Mouse (Mus musculus) monocyte, adult 5-6 weeks (primary cell): ENCODE results near the gene Kalrn. TPM values are rescaled to one million over a fixed set of nuclear protein-coding genes. Genes with fewer than 3 reads are reported as not detected.

Experiments used
- ATAC-seq: fragments of 153-309, 156-312 bp; replicated peaks from 2 replicates; pipeline ENCODE4 v1.8.0; 2017; ENCODE audit warnings: mild to moderate bottlenecking; ENCODE audit not compliant: low TSS enrichment, insufficient number of reproducible peaks, severe bottlenecking, poor library complexity, low FRiP score
- total RNA-seq: library from RNA; stranded (forward); fragments of 200-1000, 200-491, 200-594 nt; gene quantifications from 3 replicates; pipeline ENCODE4 v1.2.3, GENCODE M21; 2017

Kalrn gene
- total RNA-seq, 1 experiment from 2014 or later: 1.7 TPM

DNA sequence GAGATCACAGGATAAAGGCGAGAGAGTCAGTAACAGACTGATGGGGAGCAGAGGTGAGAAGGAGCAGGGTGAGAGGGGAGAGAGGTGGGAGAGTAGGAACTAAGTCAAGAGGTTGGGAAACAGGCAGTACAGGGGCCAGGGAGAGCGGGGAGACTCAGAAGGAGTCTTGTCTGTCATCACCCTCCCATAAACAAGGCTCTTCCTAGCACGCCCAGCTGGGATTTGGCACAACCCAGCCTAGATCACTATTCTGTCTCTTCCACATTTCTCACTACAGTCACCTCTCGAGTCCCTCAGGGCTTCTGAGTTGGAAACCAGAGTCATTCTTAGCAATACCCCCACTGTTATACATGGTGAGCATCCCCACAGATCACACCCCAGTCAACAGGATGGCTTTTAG lies 390.1 kb downstream of the Kalrn start:
- ATAC-seq: no peak

DNA sequence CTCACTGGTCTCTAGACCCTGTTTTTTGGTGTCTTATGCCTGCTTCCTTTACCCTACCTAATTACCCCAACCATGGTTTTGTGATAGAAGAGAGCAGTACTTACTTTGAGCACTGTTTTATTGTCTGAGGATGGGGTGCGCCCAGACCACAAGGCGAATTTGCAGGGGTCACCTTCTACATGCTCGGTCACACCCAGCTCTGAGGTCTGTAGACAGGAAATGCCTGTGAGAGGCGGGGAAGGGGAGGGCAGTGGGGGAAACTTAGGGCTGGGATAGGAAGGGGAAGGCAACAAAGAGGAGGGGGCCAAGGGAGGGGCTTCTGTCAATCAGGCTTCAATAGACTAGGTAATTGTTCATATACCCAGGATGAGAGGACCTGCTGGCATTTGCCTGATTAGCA lies 397.7 kb downstream of the Kalrn start:
- ATAC-seq: no peak

DNA sequence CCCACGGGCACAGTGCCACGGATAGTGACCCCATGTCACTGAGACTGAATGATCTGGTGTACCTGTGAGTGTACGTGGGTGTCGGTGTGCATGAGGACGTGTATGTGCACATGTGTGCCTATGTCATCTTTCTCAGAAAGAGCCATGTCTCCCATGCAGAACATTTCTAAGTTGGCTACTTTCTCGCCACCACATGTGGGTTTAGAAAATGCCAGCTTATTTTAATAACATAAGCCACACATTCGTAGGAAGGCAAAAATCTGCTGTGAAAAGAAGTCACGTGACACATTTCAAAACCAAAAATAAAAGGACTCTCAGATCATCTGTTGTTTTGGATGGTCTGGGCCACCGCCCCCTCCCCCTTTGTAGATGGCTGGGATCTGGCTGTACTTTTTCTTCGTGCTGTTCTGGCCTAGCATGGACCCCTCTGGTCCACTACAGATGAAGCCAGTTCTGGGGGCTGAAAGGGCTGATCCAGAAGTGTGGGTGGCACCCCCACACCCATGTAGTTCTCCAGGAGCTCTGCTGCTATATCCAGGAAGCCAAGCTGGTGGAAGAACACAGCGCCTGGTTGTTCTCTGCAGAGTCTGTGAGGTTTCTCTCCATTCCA lies 400.7 kb downstream of the Kalrn start:
- no peak for ATAC-seq

DNA sequence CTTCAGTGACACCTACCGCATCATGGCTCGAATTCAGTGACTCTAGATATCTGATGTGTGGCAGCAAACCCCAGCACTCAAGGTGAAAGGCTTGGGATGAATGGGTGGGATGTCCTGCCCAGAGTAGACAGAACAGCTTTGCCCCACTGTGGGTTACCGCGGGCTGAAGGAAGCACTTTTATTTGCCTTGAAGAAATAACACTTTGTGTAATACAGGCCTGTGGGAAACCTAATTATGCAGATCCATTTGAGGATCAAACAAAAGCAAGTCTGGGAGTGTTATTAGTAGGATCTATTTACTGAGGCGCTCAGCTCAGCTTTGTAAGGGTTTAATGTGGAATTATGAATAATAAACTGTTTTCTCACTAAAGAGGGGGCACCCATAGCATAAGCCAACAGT lies 406.3 kb downstream of the Kalrn start:
- ATAC-seq: no peak

DNA sequence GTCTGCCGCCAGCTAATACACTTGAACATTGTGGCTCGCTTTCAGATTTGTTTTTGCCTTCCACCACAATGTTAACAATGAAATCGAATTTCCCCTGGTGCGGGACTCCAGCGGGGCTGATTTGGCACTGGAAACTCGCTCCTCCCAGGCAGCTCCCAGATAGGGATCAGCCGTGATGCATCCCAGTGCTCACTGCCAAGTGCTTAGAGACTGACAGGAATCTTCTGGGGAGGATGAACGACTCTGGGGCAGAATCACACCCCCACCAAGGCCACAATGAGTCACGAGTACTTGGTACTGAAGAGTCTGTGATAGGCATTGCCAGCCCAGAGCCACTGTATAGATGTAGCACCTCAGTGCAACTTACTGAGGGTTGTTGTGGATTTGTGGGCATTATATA lies 410.2 kb downstream of the Kalrn start:
- ATAC-seq: no peak

DNA sequence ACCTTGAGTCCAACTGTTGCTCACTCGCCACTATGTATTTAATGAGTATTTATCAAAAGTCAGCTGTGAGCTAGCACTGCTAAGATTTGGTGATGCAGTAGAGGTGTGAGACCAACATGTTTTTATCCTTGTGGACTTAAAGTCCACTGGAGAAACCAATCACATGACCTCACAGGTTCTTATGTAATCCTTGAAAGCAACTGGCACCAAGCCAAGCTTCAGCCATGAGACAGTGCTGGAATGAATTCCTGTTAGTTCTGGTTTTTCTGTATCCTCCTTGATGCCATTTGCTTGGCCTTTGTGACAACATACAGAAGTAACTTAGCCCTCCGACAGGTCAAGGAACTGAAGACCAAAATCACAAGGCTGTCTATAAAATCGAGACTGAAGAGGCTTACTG lies 413.8 kb downstream of the Kalrn start:
- no peak for ATAC-seq

DNA sequence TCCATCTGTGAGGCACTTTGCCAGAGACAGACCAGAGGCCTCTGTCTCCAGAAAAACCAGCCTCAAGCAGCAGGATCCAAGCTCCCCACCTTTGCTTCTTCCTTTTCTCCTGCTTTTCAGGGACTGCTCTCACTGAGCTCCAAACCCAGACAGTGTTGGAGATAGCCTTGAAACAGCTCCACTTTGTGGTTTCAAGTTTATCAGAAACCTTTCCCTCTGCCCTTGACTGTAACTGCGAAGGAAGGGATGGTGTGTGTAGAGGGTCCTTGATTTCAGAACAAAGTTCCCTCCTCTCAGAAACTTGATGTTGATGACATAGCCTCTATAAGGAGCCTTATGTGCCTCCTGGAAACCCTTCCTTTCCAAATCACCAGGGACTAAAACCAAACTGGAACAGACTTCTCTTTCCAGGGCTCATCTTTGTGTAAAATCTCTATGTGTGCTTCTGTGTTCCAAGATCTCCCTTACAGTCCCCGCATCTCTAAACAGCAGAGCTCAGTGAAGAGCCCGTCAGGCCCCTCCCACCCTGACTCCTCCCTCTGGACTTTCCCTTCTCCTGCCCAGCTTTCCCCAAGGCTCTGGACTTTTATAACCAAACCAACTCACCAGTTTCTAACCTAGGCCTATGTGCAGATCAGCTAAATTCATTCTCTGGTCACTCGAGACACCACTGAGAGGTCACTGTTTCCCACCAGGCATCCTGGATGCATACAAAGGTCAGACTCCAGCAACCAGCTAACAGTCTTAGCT lies 415.8 kb downstream of the Kalrn start:
- ATAC-seq: no peak

DNA sequence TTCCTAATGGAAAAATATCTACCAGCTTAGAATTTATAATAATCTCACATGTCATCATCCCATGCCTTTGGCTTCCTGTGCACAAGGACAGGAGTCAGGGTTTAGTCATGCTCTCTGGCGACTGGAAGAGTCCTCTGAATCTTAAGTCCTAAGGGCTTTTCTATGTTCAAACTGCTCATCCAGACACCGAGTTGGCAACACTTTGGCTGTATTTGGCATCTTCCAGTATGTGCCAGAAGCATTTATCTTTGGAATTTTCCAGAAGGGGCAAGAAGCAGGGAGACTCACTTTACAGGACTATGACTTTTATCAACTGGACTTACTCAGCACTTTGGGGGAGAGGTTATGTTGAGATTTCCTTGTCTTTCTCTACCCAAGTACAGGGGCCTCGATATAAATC lies 417.6 kb downstream of the Kalrn start:
- no peak for ATAC-seq

DNA sequence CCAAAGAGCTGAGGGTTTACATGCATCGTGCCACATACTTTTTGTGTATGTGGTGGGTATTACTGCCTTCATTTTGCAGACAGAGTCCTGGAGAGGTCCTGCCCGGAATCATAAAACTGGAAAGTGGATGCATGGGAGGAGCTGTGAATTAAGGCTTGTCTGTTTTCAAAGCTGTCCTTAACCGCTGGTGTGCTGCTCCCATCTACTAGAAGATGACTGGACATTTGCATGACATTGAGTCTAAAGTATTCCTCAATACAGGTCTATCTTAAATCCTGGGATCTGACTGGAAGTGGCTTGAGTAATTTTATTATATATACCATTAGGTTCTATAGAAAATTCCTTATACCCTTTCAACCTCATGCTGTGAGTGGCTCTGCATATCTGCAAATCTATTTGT lies 418.4 kb downstream of the Kalrn start:
- ATAC-seq: no peak

DNA sequence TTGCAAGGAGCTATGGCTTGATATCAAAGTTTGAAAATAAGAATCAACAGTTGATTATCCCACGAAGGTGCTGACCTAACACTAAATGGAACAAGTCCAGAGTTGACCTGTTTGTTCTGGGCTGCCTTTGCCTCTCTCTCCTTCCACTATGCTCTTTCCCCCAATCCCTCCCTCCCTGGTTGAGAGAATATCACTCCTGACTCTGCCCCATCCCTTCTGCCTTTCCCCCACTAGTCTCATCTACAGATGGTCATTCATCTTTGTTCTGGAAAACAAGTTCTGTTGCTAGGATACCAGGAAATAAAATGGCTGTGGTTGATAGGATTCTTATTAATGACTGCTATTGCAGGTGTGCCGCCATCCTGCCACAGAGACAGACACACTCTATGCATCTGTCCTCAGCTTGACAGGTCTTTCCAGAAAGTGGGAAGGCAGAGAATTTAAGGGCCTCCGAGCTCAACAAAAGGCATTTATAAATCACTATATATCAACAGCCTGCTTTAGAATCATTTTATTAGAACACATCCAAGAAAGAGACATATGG lies 421.7 kb downstream of the Kalrn start:
- no peak for ATAC-seq

DNA sequence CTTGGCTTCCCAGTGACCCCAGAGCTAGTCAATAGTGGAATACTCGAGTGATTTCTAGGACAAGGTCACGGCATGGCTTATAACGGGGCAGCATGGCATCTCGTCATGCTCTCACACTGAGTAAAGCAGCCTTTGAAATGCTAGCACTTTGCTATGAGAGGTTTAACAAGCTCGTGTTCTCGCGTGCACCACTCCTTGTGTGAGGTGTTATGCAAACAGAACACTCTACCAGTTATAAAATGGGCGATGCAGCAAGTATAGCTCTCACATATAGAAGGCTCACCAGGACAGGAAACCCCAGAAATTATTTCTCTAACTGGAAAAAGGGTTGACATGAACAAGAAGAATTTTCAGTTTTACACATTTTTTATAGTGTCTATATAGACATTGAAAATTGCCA lies 431.7 kb downstream of the Kalrn start:
- no peak for ATAC-seq

DNA sequence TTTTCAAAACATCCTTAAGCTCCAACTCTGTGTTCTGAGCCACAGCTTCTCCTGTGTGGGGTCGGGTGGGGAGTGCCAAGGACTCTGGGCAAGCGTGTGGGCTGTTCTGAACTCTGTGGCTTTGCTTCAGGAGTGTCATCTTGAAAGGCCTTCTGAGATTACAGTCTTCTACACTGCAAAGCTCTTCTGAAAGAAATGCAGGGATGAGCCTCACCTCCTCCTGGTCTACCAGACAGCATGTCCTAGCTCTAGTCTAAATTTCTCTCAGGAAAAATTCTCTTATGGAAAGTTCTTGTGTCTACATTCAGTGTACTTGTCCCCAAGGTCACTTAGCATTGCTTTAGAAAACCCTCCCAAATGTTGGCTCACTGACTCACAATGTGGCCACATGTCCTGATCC lies 438.3 kb downstream of the Kalrn start:
- ATAC-seq: no peak

DNA sequence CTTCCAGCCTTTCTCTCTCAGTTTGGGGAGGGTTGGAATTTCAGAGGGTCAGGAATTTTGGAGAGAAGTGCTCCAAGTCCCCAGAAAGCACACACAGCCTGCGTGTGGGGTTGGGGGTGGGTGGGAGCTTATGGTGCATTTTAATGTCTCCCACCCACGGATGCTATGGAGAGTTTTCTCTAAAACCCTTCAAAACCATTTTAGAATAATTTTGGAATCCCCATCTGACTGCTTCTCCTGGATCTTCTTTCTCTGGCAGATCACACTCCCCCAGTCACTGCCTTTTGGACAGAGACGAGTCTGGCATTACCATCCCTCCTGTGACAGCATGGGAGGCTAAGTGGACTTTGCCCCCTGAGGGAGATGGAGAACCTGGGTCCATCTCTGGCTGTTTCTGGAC lies 438.7 kb downstream of the Kalrn start:
- no peak for ATAC-seq

DNA sequence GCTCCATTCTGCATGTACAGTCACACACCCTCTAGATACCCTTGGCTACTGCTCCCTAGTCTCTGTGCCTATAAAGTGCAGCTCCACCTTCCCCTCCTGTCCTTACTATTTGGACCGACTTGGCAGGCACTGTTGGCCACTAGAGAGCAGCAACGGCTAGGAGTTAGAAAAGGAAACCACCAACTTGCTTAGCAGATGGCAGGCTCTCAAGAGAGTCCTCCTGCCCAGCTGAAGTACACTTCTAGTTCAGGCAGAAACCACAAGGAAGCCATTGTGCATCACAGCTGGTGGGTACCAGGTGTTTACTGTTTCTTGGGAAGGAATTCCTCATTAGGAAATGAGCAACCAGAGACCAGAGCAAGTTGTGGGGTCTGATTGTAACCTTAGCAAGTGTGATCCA lies 447.7 kb downstream of the Kalrn start:
- no peak for ATAC-seq

DNA sequence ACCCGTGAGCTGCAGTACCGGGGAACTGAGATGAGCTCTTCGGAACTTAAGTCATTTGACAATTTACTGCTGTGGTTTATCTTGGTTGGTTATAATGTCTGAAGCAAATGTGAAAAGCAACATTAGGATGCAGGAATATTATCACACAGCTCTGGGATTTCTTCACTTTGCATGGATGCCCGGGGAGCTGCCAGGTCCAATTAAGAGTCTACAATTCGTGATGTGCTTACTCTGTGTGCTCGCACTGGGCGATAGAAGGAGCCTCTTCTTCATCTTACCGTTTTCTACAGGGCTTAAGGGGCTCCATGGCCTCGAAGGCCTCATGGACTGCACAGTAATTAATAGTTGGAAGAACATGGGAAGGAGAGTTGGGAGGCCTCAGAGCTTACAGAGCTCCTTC lies 450.8 kb downstream of the Kalrn start:
- ATAC-seq: no peak

DNA sequence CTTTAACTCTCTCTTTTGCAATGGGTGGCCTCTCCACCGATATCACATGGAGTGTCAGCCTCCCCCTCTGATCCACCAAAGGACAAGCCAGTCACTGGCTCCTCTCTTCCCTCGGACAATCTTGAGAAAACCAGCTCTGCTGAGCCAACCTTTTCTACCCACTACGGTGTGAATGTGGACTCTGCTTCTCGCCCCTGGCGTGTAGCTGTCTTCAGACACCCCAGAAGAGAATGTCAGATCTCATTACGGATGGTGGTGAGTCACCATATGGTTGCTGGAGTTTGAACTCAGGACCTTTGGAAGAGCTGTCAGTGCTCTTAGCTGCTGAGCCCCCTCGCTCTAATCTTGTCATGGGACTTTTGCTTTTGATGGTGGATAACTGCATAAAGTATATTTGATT lies 452.0 kb downstream of the Kalrn start:
- ATAC-seq: no peak

DNA sequence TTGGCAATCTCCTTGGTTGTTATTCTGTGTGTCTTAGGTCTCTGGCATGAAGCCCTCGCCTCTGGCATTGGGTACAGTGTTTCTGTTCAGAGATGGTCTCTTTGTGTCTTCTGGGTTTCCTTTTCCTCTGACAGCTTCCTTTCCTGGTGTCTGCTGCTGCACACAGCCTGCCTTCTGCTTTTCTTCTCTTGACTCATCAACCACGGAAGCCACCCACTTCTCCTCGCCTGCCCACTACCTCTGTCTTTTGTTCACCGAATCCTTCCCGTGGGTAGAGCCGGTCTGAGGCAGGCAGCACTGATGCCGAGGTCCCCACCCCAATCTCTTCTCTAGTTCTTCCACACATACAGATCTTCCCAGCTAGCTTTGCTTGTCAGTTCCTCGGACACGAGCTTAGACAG lies 452.5 kb downstream of the Kalrn start:
- ATAC-seq: no peak; the same call in 1 of the 2 replicates

DNA sequence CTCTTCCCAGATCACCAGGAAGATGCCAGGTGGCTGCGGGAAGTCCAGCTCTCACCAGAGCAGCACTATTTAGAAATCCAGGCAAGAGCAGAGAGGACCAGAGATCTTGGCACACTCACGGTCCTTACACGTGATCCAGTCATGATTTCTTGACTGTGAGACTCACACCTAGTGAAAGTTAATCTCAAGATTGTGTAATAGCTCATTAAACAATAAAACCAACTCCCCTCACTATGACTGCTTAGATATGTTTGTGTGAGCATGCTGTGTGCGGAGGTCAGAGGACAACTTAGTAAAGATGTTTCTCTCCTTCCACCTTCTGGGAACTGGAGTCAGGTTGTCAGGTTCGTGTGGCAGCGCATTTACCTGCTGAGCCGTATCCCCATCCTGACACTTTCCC lies 453.5 kb downstream of the Kalrn start:
- ATAC-seq: no peak

DNA sequence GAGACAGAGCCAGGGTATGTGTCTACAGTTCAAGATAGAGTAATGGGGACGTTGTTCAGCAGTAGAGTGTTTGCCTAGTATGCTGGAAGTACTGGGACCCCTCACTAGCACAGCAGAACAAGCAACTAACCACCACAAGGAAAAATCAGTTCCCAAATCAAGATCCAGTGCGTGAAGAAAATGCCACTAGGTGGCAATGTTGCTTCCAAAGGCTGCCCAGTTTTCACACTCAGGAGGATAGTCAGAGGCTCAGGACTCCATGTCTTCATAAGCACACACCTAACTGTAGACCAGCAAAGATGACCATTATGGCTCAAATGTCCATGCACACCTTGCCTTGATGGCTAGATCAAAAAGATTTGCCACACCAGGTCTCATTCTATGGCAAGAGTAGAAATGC lies 454.0 kb downstream of the Kalrn start:
- no peak for ATAC-seq

DNA sequence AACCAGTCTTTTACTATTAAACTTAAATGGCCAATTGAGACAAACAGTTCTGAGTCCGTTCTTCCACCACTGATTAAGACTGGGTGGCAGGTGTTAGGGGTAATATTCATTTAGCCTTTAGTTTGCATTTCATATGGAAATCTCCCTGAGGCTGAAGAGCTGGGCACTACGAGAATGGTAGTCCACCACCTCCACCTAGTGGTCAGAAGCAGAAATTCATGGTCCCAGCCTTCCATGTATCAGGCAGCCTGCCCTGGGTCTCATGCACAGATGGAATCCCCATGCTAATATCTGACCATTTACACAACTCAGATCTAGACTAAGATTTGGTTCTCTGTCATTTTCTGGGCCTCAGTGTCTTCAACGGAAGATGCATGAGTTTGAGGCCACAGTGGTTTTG lies 458.7 kb downstream of the Kalrn start:
- peak; percentile 81 for ATAC-seq
